Mouse (Mus musculus): ENCODE measurements at regions not wholly inside any gene's neighbourhood (a gene's known extent, or its start where the extent isn't known, plus 50 kb on each side); places are given as distances from the start of the nearest gene placed in this dataset.
A peak's percentile ranks its signal among the peaks of the same experiment; 100 is the strongest.

- DNase-seq (ENCODE audit: low spot score in 2 of 2): no peak
These were observed 751.2 kb upstream of the Fbxo33 start for GRCm38 (mm10) chr12:59970775-59971174.

GRCm38 (mm10) chr12:59969948-59970347 is 750.4 kb upstream of the Fbxo33 start:
- DNase-seq (ENCODE audit: low spot score in 2 of 2): no peak

- DNase-seq (ENCODE audit: low spot score in 2 of 2): no peak
These were observed 747.7 kb upstream of the Fbxo33 start for GRCm38 (mm10) chr12:59967241-59967640.

GRCm38 (mm10) chr12:59961139-59961538 is 741.6 kb upstream of the Fbxo33 start:
- no peak for DNase-seq (ENCODE audit: low spot score in 2 of 2)

GRCm38 (mm10) chr12:59932471-59932870 is 712.9 kb upstream of the Fbxo33 start:
- DNase-seq (ENCODE audit: low spot score in 2 of 2): peak; percentile 18

GRCm38 (mm10) chr12:59925071-59925470 is 705.5 kb upstream of the Fbxo33 start:
- DNase-seq (ENCODE audit: low spot score in 2 of 2): no peak

GRCm38 (mm10) chr12:59898931-59899330 is 679.4 kb upstream of the Fbxo33 start:
- peak in 1 of 2 experiments; percentile 2 for DNase-seq (ENCODE audit: low spot score in 2 of 2)

GRCm38 (mm10) chr12:59890973-59891372 is 671.4 kb upstream of the Fbxo33 start:
- no peak for DNase-seq (ENCODE audit: low spot score in 2 of 2)
